Mouse (Mus musculus) cerebellum, adult 9-10 months (tissue): Measurements from ENCODE around the gene Tmem209.

Experiments
- DNase-seq: peaks from one replicate; pipeline ENCODE4 v3.0.0; 2022

Gene Tmem209

DNA sequence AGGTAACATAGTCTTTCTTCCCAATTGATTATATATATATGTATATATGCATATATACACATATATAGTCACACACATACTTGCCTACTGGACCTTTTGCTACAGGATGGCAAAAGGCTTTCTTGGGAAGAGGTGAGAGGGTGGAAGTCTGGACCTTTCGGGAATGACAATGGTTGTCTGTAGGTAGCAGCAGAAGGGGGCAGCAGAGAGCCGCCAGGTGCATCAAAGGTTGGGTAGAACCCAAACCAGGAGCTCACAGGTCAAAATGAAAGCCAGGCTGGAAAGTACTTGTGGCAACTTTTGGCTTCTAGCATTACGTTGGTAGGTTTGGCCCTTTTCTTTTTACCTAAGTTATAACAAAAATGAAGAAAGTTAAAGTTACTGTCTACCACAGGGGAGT, 25.8 kb upstream of the Tmem209 start:
- peak; percentile 65 for DNase-seq

DNA sequence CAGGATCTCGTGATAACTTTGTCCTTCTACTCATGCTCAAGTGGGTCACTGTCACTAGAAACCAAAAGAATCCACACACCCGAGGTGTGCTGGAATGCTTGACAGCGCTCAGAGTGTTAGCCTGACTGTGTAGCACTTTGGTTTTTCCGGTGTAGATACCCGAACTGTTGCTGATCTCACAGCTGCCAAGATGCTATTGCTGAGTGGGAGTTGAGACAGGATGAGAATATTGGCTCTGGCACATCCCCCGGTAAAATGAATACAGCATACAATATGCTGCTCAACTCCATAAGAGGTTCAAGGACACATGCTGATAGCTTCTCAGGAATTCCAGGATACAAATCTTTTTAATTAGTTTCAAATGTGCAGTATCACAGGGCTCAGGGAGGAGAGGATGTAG, 19.2 kb upstream of the Tmem209 start:
- no peak for DNase-seq

DNA sequence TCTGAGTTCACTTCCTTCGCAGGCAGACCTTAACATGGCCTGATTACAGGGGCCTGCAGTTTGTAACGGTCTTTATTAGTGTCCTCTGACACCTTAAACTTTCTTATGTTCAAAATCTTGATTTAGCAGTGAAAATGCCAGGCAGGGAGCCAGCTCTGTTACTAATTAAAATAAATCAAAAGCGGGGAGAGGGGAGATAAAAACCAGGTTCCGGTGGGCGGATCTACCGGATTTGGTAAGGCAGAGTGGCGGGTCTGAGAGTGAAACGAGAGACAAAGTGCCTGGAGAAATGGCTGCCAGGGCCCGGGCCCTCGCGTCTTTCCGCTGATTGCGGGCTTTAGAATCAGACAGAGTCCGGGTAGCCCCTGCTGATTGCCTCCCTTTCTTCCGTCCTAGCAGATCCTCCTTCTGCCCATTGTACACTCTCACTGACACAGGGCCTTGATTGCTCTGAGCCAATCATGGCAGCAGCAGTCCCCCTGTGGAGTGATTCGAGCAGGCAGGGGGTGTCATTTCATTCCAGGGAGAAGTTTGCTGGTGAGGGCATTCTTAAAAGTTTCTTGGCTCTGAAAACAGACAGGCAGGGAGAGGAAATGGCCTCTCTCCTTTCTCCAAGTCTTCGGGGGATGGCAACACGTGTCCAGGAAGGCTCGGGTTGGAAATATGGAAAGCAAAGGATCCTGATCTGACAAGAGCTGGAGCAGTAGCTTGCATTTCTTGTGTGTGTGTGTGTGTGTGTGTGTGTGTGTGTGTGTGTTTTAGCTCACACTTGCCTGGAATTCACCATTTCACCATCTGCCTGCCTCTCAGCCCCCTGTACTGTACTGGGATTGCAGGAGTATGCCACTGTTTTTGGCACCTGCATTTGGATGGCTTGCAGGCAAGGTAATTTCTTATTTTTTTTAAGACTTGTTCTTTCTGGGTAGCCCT, 17.3 kb upstream of the Tmem209 start:
- no peak for DNase-seq

DNA sequence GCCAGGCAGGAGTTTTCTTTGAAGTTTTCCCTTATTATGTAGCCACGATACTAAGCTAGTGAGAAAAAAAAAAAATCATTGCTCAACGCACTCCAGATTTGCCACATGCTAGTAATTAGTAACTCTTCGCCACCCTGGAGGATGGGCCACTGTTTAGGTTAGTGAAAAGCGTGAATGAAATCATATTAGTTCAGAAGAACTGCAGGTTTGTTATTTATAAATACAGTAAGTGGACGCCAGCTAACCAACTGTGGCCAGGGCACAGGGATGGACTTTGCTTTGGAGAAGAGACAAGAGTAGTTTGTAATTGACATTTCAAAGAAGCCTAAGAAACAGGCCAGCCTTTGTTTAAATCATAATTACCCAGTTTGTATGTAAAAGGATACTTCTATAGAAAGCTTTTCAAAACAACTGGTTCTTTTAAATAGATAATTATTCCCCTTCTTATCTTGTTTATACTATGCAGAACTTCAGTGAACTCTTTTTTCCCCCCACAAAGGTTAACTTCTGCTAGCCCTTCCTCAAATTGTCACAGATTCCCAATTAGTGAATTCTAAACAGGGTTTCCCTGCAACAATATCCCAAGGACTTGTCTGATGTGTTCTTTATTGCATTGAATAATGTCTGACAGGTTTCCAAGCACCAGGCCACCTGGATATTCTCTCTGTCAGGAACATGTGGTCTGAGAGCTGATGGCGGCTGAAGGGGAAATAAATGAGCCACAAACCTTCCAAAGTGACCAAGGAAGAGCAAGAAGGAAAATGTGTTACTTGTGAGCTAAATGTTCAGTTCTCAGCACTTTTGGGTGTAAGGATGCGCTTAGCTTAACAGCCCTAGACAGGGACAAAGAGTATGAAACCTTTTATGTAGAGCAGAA, 16.1 kb upstream of the Tmem209 start:
- no peak for DNase-seq

DNA sequence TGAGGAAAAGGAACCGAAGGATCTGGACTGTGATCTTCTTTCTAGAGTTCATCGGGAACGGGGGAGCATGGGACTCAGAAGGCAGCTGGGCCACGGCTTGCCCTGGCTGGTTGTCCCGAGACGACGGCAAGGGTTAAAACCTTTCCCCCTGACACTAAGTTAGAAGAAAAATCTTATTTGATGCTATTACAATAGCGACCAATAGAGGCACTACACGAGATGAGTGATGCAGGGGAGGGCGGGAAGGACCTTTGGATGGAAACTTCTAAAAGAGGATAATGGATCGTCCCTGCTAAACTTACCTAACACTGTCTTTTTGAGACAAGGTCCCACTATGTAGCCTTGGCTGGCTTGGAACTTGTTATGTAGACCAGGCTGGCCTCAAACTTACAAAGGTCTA, 10.8 kb upstream of the Tmem209 start:
- no peak for DNase-seq

DNA sequence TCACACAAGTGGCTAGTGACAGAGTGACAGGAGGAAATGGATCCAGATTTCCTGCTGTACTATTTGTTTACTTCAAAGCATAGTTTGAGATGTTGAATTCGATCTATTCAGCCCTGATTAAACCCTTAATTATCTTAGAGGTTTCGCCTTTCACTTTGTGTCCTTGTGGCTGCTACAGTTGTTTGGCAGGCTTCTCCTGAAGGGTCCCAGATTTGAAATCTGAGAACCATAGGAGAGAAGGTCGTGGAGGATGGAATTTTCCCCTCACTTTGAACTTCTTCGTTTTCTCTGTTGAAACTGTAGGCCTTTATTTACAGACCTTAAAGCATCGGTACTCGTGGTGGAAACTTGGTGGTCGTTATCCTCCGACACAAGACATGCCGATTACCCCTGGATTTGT, 4.7 kb upstream of the Tmem209 start:
- DNase-seq = no peak

DNA sequence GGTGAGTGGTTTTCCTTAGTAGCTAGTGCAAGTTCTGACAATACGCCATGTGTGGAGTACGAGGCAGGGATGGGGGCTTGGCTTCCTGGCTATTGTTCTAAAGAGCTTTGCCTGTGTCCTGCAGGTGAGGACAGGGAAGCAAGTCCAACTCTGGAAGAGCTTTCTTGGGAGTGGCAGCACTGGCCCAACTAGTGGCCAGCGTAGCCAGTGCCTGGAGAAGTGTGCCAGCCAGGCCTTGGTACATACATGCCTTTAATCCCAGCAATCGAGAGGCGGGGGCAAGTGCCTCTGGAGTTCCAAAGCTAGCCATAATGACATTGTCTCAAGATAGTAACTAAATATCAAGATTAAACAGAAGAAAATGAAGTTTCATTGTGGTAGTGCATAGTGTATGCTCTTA, 708 bp upstream of the Tmem209 start:
- peak; percentile 29 for DNase-seq

DNA sequence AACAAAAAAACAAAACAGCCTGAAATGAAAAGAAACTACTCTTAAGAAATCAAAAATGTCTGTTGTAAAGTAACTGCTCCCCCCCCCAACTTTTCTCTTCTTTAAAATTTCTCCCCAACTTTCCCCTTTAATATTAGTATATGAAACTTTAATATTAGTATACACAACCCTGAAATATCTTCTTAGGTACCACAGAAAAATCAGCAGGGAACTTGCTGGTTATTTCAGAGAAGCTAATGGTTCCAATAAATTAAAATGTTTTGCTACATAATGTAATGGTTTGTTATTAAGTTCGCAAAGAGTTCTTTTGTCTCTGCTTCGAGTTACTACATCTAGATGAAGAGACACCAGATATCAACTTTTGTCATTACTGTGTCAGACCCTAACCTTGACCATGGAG, 759 bp downstream of the Tmem209 start:
- DNase-seq = no peak

DNA sequence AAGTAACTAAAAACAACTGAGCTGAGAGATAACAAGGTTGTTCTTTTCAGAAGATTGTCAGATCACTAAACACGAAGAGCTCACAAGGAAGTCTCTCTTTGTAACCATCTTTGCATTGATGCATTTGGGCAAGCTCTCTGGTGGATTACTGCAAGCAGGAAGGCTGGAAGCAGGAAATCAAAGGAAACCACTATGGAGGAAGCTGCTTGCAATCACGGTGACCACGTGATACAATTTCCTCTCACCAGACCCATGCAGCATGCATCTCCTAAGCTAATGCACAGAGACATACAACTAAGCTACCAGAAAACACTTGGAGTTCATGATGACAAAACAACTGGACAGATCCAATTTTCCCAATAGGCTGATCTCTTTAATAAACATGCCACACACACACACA, 10.5 kb downstream of the Tmem209 start:
- DNase-seq = no peak

DNA sequence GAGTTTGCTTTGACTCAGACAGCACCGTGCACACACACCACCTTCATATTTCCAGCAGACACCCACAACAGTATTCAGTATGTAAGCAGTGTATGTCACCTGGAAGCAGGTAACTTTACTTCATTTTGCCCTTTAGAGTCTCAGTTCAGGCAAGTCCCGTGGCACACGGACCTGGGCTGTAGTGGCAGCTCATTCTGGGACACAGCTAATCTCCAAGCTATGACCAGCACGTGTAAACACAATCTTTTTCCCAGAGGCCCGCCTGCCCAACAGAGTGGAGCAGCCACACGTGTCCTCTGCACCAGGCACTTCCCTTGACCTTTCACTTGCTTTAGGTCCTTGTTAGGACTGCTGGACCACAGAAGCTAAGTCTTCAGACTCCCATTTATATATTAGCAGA, 23.1 kb downstream of the Tmem209 start:
- DNase-seq = no peak

DNA sequence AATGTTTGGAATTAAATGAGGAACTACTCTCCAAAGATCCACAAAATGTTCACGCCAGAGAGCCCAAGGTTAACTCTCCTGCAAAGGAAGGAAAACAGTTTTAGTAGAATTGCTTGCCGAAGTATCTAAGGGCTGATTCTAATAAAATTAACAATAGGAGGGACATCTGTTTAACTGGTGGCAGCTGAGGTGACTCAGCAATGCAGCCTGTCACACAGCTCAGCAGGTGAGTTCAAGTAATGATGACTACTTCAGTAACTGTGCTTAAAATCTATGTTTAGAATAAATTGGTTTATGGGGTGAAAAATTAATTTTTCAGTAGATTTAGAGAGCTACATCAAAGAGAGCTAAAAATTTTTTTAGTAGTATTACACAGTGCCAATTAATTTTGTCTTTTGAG, 26.7 kb downstream of the Tmem209 start:
- DNase-seq = no peak

DNA sequence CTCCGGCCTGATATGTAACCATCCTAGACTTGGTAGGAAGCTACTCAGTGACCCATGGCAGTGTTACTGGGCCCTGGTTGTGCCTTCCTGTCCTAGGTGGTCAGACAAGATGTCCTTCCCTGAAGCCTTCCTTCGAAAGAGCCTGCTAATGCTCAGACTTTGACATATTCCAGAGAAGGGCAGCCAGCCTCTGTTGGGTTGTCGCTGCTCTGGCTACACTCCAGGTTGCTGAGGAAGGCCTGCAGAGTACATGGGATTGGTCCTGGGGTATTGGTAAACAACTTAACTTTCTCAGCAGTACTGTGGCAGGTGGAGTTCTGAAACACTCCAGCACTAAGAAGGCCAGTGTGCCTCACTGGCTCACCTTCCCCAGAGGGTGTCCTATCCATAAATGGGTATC, 30.2 kb downstream of the Tmem209 start:
- peak; percentile 51 for DNase-seq

DNA sequence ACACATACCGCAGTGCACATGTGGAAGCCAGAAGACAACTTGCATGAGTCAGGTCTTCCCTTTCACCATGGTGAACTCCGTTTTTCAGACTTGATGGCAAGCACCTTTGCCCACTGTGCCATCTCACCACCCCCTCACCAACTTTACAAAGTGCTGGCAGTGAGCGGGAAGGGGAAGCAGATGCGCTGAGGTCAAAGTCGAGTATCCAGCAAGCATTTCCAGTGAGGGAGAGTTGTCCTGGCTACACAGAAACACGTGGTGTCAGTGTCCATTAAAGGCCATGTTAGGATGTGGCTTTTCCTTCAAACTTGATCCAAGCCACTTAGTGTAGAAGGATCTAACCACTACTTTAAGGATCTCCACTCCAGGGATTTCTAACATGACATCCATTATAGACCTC, 31.8 kb downstream of the Tmem209 start:
- DNase-seq = no peak

DNA sequence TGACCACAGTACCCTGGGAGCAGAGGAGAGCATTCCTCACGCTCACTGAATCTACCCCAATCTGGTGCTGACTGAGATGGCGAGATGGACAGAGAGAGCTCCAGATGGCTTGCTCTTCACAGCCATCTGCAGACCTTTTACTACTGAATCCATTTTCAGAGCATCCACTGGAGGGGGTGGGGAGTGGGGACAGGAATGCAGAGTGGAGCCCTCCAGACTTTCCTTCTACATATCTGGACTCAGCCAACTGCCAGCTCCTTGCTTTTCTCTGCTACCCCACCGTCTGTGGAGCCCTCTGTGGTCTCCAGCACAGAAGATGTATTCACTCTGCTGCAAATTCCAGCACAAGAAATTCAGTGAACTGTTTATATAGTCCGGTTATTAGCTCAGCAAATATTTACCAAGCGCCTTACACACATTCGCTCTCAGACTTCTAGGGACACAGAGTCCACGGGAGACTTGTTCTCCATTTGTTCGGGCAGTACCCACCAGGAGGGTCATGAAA, 32.3 kb downstream of the Tmem209 start:
- peak; percentile 86 for DNase-seq

DNA sequence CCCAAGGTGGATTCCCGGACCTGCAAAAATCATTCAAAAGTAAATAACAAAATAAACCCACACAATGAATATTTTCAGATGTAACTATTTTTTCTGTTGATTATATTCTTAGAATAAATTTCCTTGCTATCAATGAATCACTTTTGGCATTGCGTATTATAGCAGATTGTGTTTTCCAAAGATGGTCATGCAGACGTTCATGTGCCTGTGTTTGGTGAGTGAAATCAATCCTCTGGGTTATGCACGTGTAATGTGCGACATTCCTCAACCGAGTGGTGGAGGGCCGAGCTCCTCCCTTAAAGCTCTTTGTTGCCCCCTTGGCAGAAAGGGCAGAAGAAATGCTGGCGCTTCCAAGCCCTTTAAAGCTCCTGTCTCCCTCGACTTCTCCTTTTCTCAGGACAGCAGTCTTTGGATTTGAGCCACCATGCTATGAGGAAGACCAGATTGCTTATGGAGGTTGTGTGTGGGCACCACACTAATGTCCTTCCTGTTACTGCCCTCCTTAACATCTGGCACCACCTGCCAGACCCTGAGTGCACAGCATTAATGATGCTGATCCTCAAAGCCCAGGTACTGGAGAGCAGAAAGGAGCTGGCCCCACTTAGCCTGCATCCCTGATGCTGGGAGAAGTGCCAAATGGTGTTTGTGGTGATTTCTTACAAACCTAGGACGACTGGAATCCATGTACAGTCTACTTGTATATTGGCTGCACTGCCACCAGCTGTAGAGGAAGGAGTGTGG, 33.4 kb downstream of the Tmem209 start:
- DNase-seq = no peak

DNA sequence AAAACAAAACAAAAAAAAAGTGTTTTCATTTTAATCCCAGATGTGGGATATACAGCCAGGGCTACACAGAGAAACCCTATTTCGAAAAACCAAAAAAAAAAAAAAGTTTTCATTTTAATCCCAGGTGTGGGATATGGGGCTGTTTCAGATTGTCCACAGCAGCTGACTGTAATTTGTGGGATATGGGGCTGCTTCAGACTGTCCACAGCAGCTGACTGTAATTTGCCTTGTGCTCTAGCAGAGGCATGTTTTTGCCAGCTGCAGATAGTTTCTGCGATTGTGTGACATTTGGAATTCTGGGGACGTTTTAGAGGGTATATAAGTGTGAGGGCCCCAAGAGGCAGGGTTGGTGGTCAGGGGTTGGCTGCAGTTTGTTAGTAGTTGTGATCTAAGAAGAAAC, 37.9 kb downstream of the Tmem209 start:
- DNase-seq = no peak

DNA sequence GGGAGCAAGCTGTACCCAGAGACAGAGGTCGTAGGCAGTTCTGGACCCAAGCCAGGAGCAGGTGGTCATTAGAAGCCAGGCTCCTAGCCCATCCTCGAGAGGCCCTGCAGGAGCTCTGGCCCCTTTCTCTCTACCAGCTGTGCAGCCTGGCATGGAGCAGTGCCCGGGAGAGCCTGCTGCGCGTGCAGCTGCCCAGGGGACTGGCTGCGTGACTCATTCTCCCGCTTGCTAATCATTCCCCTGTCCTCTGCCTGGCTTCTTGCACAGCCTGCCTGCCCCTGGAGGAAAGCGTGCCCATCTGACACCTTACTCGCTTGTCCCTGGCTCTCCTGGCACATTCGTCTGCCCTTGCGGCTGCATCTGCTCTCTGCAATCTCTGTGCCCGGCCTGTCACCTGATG, 40.2 kb downstream of the Tmem209 start:
- DNase-seq = peak; percentile 94

DNA sequence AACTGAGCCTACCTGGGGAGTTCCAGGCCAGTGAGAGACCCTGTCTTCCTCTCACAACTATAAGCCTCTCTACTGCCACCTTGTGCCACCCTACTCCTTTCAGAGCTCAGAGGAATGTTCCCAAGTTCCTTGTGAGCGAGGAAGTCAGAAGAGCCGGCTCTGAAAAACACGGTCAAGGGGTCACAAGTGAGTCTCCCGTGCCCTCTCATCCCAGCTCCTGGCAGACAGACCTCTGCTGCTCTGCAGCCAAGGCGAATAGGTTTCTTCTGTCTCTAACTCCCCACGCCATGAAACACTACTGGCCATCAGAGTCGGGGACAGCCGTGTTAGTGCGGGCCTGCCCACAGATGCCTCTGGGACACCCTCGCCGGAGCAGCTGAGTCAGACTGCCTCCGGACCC, 40.9 kb downstream of the Tmem209 start:
- peak; percentile 78 for DNase-seq

DNA sequence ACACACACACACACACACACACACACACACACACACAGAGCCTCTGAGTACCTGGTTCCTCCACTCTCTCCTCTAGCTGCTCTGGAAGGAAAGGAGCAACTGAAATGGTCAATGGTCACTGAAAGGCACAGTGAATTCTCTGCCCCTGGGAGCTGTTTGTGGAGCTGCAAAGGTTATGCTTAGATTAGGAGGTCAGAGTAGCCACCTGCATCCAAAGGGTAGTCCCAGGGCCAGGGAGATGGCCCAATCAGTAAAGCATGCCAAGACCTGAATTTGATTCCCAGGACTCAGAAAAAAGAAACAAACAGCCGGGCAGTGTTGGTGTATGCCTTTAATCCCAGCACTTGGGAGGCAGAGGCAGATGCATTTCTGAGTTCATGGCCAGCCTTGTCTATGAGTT, 41.5 kb downstream of the Tmem209 start:
- no peak for DNase-seq

DNA sequence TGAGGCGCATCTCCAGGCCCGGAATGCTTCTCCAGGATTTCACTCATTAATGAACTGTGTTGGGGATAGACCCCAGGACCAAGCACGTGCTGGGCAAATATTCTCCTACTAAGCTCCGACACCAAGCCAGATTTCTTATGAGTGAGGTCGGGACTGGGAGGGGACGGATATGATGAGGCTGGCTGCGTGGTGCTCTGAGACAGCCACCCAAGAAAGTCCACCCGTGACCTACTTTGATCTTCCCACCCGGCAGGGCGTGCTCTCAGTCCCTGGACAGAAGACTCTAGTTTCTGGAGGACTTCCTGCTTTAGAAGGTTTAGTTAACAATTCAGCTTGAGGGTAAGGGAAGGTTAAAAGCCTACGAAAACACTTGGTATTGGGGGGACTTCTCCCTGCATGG, 44.0 kb downstream of the Tmem209 start:
- DNase-seq = no peak

DNA sequence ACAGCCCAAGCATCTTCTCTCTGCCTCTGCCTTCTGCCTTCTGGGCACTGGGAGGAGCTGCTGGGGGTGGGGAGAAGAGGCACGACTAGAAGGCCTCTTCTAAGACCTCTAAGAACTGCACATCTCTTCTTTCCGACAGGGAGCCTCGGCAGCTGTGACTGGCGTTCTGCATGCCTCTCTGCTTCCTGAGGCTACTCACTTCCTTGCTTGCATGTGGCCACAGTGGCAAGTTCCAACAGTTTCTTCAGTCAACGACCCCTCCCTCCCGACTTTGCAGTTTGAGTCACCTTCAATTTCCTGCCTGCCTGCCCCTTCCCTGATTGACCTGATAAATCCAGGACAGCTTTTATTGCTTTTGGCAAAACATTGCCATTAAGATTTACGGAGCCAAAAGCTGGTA, 46.8 kb downstream of the Tmem209 start:
- DNase-seq = no peak

DNA sequence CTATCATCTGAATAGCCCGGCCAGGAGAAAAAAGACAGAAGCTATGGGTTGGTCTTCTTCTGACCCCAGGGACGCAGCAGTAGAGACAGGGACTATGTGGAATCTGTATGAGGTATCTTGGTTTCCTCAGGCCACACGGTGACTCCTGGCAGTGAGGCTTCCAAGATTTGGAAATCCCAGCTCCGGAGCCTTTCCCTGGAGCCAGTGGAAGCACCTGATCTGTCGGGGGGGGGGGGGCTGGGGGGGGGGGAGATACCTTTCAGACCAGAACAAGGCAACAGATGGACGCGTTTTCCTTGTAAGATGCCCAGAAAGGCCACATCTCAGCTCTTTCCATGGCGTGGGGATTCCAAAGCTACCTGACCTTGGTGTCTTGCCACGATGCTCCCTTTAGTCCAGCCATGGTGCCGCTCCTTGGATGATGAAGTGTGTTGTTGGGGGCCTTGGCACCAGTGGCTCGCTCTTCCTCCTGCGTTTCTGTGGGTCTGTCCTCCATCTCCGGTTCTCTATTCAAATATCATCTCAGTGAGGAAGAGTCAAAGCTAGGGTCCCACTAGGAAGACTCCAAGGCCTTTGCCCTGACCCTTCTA, 47.7 kb downstream of the Tmem209 start:
- no peak for DNase-seq
